Mouse (Mus musculus): ENCODE data around the gene Dgkz. TPM values are rescaled to one million over a fixed set of nuclear protein-coding genes. Genes with fewer than 3 reads are reported as not detected.

Dgkz gene
- total and polyA plus RNA-seq, 2 experiments from 2014 or later, result 31.4 to 112 TPM

DNA sequence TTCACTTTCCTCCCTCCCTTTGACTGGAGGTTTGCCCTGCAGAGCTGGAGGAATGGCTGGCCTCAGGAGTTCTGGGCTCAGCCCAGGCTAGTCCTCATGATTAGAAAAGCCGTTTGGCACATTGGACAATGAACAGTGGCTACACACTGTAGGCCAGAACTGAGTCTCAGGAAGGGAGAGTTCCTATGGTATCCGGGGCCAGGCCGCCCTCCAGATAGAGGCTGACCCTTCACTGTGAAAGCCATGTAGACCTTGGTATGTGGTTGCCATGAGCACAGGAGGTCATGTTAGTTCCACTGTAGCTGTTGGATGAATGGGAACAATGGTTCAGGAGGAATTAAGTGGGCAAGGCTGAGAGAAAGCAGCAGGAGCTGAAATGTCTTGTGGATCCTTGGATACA, 17.7 kb upstream of the Dgkz start:
- H3K36me3 ChIP-seq (ENCODE audit: insufficient read depth), result no peaks in the 10 kb centered on the region
- no peak overlapping the region for H3K9ac ChIP-seq
- ATAC-seq (no peak), DNase-seq (no peak)
- TF ChIP-seq CTCF (IDR thresholded peaks at IDR 0.05; ENCODE audit: low read depth), result no peak
- no peak overlapping the region for H3K27ac ChIP-seq (ENCODE audit: low read depth, low read length)
- WGBS, result 64% methylated on average over 3 of the region's 3 CpGs
- H3K4me2 ChIP-seq (ENCODE audit: low read depth), result no peak overlapping the region
- no peak overlapping the region for H3K4me3 ChIP-seq (ENCODE audit: low read depth, low read length)
- no peaks in the 10 kb centered on the region for H3K4me1 ChIP-seq (ENCODE audit: insufficient read depth)
- no peaks in the 10 kb centered on the region for H3K27me3 ChIP-seq (ENCODE audit: insufficient read depth, low read length)
- H3K9me3 ChIP-seq (ENCODE audit: low read length), result no peaks in the 10 kb centered on the region

DNA sequence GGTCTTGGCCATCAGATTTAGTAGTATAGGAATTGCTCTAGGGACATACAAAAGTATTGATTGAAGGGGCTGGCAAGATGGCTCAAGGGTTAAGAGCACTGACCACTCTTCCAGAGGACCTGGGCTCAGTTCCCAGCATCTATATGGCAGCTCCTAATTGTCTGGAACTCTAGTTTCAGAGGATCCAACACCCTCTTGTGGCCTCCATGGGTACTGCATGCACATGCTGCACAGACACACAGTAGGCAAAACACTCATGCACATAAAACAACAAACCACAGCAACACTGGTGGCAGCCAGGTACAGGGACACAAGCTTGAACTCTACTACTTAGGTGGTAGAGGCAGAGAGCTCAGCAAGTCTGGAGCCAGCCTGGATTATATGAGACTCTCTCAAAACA, 14.1 kb upstream of the Dgkz start:
- Histone ChIP-seq H3K4me3 (ENCODE audit: low read depth, low read length) (no peak overlapping the region), H3K9me3 (ENCODE audit: low read length) (no peaks in the 10 kb centered on the region), H3K4me1 (ENCODE audit: insufficient read depth) (no peaks in the 10 kb centered on the region), H3K36me3 (ENCODE audit: insufficient read depth) (no peaks in the 10 kb centered on the region), H3K27me3 (ENCODE audit: insufficient read depth, low read length) (no peaks in the 10 kb centered on the region), H3K4me2 (ENCODE audit: low read depth) (no peak overlapping the region), H3K27ac (ENCODE audit: low read depth, low read length) (no peak overlapping the region), H3K9ac (no peak overlapping the region)
- no peak for DNase-seq
- peak; percentile 50 for TF ChIP-seq CTCF (IDR thresholded peaks at IDR 0.05; ENCODE audit: low read depth)
- no peak for ATAC-seq

DNA sequence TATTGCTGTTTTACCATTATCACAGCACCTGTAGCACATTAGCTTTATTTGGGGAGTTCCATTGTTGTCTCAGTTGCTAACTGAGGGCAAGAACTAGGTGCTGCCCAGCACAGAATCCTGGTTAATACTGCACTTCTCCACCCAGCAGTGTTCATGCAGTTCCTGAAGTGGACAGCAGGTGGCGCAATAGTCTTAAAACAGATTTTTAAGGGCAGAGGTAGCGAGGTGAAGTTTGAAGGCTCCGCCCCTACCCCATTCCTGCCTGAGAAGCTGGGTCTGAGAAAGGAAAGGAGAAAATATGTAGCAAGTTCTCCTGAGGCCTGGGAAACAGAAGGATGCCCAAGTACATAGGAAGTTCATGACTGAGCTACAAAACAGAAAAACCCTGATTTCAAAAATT, 11.9 kb upstream of the Dgkz start:
- DNase-seq (peak; percentile 91), ATAC-seq (peak; percentile 70; the same call in 1 of the 2 replicates)
- no peaks in the 10 kb centered on the region for H3K27me3 ChIP-seq (ENCODE audit: insufficient read depth, low read length)
- H3K9ac ChIP-seq, result no peak overlapping the region
- H3K9me3 ChIP-seq (ENCODE audit: low read length), result no peaks in the 10 kb centered on the region
- no peaks in the 10 kb centered on the region for H3K36me3 ChIP-seq (ENCODE audit: insufficient read depth)
- no peak overlapping the region for H3K4me3 ChIP-seq (ENCODE audit: low read depth, low read length)
- TF ChIP-seq CTCF (IDR thresholded peaks at IDR 0.05; ENCODE audit: low read depth), result peak; percentile 95
- 0 out of 2 replicates have a peak, but pooled peaks cover 3% of the 10 kb centered on the region for H3K4me1 ChIP-seq (ENCODE audit: insufficient read depth)
- H3K4me2 ChIP-seq (ENCODE audit: low read depth), result no peak overlapping the region
- WGBS, result 0% methylated on average over 3 of the region's 3 CpGs
- no peak overlapping the region for H3K27ac ChIP-seq (ENCODE audit: low read depth, low read length)

DNA sequence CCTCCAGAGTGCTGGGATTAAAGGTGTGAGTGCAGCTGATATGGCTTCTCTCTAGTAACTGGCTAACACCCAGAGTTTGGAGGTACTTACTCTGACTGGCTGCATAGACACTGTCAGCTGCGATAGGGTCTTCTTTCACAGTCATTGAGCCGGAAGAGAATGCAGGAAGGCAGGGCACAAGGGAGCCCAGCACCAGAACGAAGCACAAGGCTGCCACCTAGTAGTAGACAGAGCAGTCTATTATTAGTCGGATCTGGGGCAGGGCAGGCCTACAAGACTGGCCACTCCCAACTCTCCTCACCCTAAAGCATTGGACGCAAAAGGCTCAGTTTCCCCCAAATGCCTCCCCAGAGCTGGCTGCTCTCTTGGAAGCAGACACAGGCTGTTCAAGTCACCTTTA, 10.4 kb upstream of the Dgkz start:
- Histone ChIP-seq H3K27ac (ENCODE audit: low read depth, low read length) (no peak overlapping the region), H3K4me2 (ENCODE audit: low read depth) (no peak overlapping the region), H3K36me3 (ENCODE audit: insufficient read depth) (no peaks in the 10 kb centered on the region), H3K9ac (no peak overlapping the region), H3K9me3 (ENCODE audit: low read length) (no peaks in the 10 kb centered on the region), H3K4me3 (ENCODE audit: low read depth, low read length) (no peak overlapping the region), H3K27me3 (ENCODE audit: insufficient read depth, low read length) (no peaks in the 10 kb centered on the region), H3K4me1 (ENCODE audit: insufficient read depth) (0 out of 2 replicates have a peak, but pooled peaks cover 3% of the 10 kb centered on the region)
- DNase-seq, result no peak
- WGBS, result 8% methylated on average over 5 of the region's 5 CpGs
- peak; percentile 32; the same call in 1 of the 2 replicates for ATAC-seq
- peak; percentile 46 for TF ChIP-seq CTCF (IDR thresholded peaks at IDR 0.05; ENCODE audit: low read depth)

DNA sequence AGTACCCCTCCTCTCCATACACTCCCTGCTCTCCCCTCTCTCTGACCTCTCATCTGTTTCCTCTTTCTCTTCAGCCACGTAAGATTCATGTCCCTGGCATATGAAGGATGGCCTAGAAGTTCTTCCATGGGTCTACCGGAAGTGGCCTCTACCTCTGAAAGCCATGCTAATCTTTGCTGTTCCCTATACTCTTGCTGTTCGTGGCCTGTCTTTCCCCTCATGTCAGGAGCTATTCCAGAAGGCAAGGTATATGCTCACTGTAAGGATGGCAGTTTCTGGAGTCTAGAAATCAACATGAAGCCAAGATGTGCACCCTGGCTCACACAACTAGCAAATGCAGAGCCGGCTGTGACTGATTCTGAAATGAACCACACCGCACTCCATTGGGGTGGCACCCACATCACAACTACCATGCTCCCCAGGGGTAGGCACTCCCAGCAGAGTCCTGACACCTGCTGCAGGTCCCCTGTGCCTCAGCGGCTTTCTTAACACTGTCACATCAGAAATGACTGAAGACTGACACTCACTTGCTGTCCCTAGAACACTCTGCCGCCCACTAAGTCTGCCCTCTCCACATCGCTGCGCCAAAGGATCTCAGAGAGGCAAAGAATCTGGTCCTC, 9.4 kb upstream of the Dgkz start:
- Histone ChIP-seq H3K27me3 (ENCODE audit: insufficient read depth, low read length) (no peaks in the 10 kb centered on the region), H3K4me1 (ENCODE audit: insufficient read depth) (0 out of 2 replicates have a peak, but pooled peaks cover 3% of the 10 kb centered on the region), H3K9me3 (ENCODE audit: low read length) (no peaks in the 10 kb centered on the region), H3K4me3 (ENCODE audit: low read depth, low read length) (no peak overlapping the region), H3K27ac (ENCODE audit: low read depth, low read length) (no peak overlapping the region), H3K4me2 (ENCODE audit: low read depth) (peak overlapping the region; percentile 38), H3K36me3 (ENCODE audit: insufficient read depth) (no peaks in the 10 kb centered on the region), H3K9ac (no peak overlapping the region)
- TF ChIP-seq CTCF (IDR thresholded peaks at IDR 0.05; ENCODE audit: low read depth), result no peak
- WGBS, result 44% methylated on average over 9 of the region's 9 CpGs
- no peak for ATAC-seq
- DNase-seq, result no peak

DNA sequence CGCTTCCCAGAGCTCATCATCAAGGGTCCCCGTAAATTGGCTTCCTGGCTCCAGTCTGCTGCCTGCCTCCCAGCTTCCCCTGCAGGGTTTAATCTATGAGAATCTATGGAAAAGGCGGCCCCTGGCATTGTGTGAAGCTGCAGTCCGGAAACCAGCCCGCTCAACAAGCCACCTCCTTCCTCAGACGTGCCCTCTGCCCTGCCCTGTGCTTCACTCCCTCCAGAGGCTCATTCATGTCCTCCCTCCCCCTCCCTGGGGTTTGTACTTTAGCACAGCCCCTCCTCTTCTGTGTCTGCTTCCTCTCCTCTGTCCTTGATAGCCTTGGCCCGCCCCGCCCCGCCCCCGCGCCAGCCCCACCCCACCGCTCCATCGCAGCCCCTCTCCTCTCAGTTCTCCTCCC, 8.8 kb upstream of the Dgkz start:
- Histone ChIP-seq H3K27me3 (ENCODE audit: insufficient read depth, low read length) (no peaks in the 10 kb centered on the region), H3K4me1 (ENCODE audit: insufficient read depth) (0 out of 2 replicates have a peak, but pooled peaks cover 3% of the 10 kb centered on the region), H3K36me3 (ENCODE audit: insufficient read depth) (no peaks in the 10 kb centered on the region), H3K4me3 (ENCODE audit: low read depth, low read length) (no peak overlapping the region), H3K4me2 (ENCODE audit: low read depth) (peak overlapping the region; percentile 38), H3K9me3 (ENCODE audit: low read length) (no peaks in the 10 kb centered on the region), H3K9ac (no peak overlapping the region), H3K27ac (ENCODE audit: low read depth, low read length) (no peak overlapping the region)
- ATAC-seq (peak; percentile 69), DNase-seq (no peak)
- no peak for TF ChIP-seq CTCF (IDR thresholded peaks at IDR 0.05; ENCODE audit: low read depth)
- 1% methylated on average over 10 of the region's 13 CpGs for WGBS

DNA sequence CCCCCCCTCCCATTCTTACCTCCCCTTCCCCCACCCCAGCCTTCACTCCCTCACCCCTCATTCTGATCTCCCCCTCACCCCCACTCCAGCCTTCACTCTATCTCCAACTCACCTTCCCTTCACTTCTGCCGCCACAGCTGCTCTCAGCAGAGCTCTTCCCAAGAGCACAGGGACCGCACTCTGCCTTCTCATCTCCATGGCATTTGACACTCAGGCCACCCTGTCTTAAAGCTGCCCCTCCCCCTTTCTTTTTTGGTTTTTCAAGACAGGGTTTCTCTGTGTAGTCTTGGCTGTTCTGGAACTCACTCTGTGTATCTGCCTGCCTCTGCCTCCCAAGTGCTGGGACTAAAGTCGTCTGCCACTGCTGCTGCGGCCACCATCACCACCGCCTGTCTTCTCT, 5.2 kb upstream of the Dgkz start:
- no peaks in the 10 kb centered on the region for H3K9me3 ChIP-seq (ENCODE audit: low read length)
- no peak overlapping the region for H3K27ac ChIP-seq (ENCODE audit: low read depth, low read length)
- TF ChIP-seq CTCF (IDR thresholded peaks at IDR 0.05; ENCODE audit: low read depth), result no peak
- DNase-seq (no peak), ATAC-seq (no peak)
- H3K4me2 ChIP-seq (ENCODE audit: low read depth), result no peak overlapping the region
- H3K4me1 ChIP-seq (ENCODE audit: insufficient read depth), result peaks cover 16% of the 10 kb centered on the region
- 0 out of 2 replicates have a peak, but pooled peaks cover 4% of the 10 kb centered on the region for H3K27me3 ChIP-seq (ENCODE audit: insufficient read depth, low read length)
- 59% methylated on average over 5 of the region's 5 CpGs for WGBS
- no peak overlapping the region for H3K4me3 ChIP-seq (ENCODE audit: low read depth, low read length)
- H3K36me3 ChIP-seq (ENCODE audit: insufficient read depth), result no peaks in the 10 kb centered on the region
- H3K9ac ChIP-seq, result no peak overlapping the region

Measured in forebrain, postnatal 0 days (tissue).